Mouse (Mus musculus) liver, adult (tissue): ENCODE results near the gene Actr10.

Experiments
- GATA4 ChIP-seq: IDR thresholded peaks from 2 replicates; pipeline ENCODE4 v1.6.1; 2014; ENCODE audit warnings: mild to moderate bottlenecking, low read length; ENCODE audit not compliant: insufficient replicate concordance

Gene Actr10

DNA sequence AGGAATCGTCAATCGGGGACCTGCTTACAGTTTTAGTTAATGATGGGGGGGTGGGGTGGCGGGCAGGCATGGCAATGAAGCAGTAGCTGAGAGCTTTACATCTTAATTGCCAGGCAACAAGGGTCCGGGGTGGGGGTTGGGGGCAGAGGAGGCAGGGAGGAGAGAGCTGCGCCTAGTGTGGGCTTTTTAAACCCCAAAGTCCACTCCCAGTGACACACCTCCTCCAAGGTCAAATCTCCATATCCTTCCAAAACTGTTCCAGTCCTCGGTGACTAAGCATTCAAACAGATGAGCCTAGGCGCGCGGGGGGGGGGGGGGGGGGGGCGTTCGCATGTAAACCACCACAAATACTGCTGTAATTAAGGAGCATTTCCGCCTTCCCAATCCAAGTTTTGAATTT, 507 bp upstream of the Actr10 start:
- no peak for TF ChIP-seq GATA4

- TF ChIP-seq GATA4, result no peak
These were observed 3.1 kb downstream of the Actr10 start for GRCm38 (mm10) chr12:70940806-70941205.

DNA sequence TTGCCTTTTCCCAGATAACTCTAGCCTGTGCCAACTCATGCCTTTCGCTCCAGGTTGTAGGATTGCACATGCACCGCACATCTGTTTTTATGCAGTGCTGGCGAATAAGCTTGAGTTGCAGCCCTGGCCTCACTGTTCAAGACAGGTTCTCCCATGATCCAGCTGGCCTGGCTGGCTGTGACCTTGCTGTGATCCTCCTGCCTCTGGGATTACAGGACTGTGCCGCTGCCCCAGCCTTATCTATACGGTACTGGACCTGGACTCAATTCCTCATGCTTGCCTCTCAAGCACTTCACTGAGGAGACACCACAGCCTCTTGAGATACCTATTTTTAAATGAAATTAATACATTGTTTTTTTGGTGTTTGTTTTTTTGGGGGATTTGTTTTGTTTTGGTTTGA, 6.5 kb downstream of the Actr10 start:
- no peak for TF ChIP-seq GATA4

GRCm38 (mm10) chr12:70946585-70947256, 9.1 kb downstream of the Actr10 start:
- TF ChIP-seq GATA4, result no peak

- no peak for TF ChIP-seq GATA4
These were observed 21.0 kb downstream of the Actr10 start for GRCm38 (mm10) chr12:70958640-70959039.

DNA sequence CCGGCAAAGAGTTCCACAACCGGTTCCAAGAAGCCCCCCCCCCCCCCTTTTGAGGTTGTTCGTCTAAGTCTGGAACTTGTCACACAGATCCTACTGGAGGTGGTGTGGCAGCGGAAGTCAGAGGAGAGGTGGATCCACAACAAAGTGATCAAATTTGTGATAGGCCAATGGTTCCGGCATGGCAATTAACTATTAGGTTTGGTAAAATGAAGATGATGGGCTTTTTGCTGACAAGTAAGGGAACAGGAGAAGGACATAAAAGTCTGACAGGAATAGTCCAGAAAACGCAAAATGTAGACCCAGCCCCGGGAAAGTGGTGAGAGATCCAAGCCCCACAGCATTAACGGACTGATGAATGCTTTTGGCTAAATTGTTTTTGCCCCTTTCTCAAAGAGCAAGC, 29.9 kb downstream of the Actr10 start:
- TF ChIP-seq GATA4, result no peak

DNA sequence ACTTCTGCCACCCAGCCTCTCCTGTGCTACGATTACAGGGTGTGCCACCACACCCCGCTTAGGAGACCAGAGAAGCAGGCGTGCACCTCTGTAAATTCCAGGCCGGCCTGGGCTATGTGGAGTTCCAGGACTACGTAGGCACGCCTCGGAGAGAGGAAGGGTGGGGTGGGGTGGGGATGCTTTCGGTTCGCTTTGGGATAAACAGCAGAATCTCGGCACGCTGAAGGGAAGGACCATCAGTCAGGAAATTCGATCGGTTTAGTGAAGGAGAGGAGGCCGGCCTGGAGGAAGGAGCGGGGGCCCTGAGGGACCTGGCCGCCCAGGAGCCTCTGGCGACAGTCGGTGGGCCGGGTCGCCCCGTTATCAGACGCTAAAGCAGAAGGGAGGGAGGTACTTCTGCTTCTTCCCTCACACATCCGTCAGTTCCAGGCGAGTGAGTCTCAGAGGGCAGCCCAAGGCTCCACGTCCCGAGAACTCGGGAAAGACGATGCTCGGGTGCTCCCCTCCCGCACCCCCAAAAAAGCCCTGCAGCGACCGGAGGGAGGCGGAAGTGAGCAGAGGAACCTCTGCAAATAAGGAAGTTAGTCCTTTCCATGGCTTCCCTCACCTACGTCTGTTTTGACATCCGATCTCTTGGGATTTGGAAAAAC, 30.6 kb downstream of the Actr10 start:
- peak; percentile 45; the same call in 1 of the 2 replicates for TF ChIP-seq GATA4

DNA sequence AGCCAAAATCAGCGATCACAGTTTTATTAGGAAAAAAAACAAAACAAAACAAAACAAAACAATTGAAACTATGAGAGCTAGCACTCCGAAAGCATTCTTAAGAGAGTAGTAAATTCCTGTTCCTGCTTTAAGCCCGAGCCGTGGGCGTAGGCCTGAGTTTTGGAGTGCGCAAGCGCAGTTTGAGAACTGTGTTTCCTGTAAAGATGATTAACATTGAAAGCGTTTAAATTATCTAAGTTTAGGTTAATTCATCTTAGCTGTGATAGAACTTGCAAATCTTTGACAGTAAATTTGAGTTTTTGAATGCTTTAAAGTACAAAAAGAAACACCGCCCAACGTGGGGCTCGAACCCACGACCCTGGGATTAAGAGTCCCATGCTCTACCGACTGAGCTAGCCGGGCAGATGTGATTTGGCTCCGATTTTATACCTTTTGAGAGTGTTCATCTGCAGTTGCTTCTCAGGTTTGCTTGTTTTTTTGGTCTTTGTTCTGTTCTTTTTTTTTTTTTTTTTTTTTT, 31.2 kb downstream of the Actr10 start:
- TF ChIP-seq GATA4, result peak; percentile 59; the same call in 1 of the 2 replicates

DNA sequence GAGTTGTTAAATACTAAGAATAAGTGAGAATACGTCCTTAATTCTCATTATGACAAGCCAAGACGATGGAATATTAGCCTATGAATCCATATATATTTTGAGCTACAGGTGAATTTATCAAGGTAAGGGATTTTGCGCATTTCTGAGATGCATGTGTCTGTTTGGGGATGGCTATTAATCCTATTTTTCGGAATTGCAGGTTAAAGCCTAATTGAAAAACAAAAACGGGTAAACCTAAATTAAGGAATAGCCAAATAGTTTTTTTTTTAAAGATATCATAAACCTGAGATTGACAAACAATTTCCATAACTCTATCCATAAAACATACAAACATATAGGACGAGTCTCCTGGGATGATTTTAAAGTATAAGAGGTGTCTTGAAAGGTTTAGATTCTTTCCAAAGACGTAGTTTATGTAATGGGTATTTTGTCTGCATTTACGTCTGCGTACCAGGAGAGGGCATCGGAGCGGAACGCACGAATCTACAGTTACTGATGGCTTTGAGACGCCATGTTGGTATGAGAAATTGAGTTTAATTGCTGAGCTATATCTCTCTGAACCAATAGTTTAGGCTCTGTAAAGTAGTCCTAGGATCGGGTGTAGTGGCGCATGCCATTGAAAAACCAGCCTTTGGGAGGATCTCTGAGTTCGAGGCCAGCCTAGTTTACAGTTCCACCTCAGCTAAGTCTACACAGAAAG, 32.0 kb downstream of the Actr10 start:
- TF ChIP-seq GATA4, result no peak

GRCm38 (mm10) chr12:70973831-70974230, 36.2 kb downstream of the Actr10 start:
- TF ChIP-seq GATA4, result no peak

DNA sequence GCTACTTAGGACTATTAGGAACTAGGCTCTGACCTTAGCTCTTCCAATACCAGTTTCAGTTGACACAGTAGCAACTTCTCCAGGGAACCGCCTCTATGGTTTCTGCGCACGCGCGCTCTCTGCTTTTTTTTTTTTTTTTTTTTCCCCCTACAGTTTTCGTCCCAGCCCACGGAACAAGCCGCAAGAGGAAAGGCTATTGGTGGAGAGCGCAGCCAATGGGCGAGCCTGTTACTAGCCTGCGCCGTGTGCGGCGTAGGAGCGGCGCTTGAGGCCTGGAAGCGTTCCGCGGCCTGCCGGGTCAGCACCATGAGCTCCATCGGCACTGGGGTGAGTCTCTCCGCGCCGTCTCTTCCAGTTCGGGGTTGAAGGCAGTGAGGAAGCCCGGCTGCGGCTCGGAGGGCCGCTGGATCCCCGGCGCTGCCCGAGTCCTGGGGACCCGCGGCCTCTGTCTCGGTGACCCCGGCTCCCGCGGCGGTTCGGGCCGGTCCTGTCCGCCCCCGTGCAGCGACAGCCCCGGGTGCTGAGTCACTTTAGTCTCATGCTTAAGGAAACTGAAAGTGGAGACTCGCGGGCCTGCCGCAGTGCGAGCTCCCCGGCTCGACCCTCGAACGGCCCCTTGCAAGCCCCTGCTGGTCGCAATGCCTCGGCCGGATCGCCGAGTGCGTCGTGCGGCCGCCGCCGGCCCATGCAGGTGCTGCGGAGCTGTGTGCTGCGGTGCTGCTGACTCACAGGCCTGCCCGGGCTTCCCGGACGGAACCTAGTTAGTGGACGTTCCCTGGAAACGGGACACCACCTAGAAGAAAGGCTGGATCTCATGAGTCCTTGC, 37.0 kb downstream of the Actr10 start, which contains the start of gene Psma3:
Gene Psma3 (plus strand): TSS at position 181 of the 826 bp plus-strand sequence.
- no peak for TF ChIP-seq GATA4

DNA sequence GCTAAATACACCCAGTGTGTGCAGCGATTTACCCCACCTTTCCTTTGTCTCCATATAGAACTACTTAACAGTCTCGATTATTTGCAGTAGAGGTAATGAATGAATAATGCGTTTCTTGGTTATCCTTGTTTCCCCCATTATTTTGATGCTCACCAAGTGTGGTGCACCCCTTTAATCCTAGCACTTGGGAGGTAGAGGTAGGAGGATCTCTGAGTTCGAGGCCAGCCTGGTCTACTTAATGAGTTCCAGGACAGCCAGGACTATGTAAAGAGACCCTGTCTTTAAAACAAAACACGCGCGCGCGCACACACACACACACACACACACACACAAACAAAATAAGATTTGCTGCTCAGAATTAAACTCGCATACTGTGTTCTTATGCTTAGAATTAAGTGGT, 37.7 kb downstream of the Actr10 start:
- no peak for TF ChIP-seq GATA4

- no peak for TF ChIP-seq GATA4
These were observed 38.2 kb downstream of the Actr10 start for GRCm38 (mm10) chr12:70975891-70976290.

GRCm38 (mm10) chr12:70978345-70978744, 40.7 kb downstream of the Actr10 start:
- no peak for TF ChIP-seq GATA4

DNA sequence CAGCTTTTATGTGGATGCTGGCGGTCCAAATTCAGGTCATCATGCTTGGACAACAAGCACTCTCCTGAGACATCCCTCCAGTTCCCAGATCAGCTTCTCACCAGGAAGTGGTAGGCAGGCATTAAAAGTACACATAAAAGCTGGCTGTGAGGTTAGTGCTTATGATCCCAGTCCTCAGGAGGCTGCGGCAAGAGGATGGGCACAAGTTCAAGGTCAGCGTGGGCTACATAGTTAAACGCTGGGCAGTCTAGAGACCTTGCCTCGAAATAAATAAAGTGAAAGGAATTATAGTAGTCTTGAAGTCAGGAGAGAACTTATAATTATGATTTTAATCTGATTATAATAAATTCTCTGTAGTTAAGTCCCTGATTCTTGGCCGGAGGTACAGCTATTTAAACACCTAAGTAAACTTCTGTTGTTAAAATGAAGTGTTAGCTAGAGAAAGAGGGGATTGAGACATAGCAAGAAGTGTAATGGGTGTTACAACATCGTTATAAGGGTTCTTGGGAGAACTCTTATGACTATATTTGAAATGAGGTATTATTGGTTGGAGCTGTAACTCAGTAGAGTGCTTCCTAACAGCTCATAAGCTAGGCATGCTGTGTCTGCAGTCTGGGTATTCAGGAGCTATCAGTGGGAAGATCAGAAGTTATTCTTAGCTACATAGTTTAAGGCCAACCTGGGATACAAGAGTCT, 47.3 kb downstream of the Actr10 start:
- no peak for TF ChIP-seq GATA4

- TF ChIP-seq GATA4, result no peak
These were observed 59.6 kb downstream of the Actr10 start for GRCm38 (mm10) chr12:70997225-70997624.
